Mouse (Mus musculus) heart, embryonic 11.5 days (tissue): ENCODE measurements around the gene Usb1. TPM values are rescaled to one million over a fixed set of nuclear protein-coding genes. Genes with fewer than 3 reads are reported as not detected.

Experiments
- ATAC-seq: fragments of 200-750 bp; cut with Nextera tagmentation; replicated peaks from 2 replicates; pipeline ENCODE4 v1.8.0; 2017; ENCODE audit warnings: moderate library complexity; ENCODE audit not compliant: insufficient number of reproducible peaks, low FRiP score, low TSS enrichment
- H3K27ac ChIP-seq: fragments of 300-500 bp; sonication (generic); 2 replicates; pipeline ENCODE4 v1.5.1; 2014; ENCODE audit warnings: mild to moderate bottlenecking, low read depth, low read length
- H3K27me3 ChIP-seq: fragments of 300-500 bp; sonication (generic); 2 replicates; pipeline ENCODE4 v1.6.1; 2014; ENCODE audit warnings: mild to moderate bottlenecking, low read length, mixed read lengths; ENCODE audit not compliant: control insufficient read depth, insufficient read depth
- H3K36me3 ChIP-seq: fragments of 300-500 bp; sonication (generic); 2 replicates; pipeline ENCODE4 v1.6.1; 2014; ENCODE audit warnings: mild to moderate bottlenecking, low read length, moderate library complexity, mixed read lengths; ENCODE audit not compliant: control insufficient read depth, insufficient read depth
- H3K4me1 ChIP-seq: fragments of 300-500 bp; sonication (generic); 2 replicates; pipeline ENCODE4 v1.6.1; 2014; ENCODE audit warnings: low read length; ENCODE audit not compliant: control insufficient read depth, insufficient read depth
- H3K4me2 ChIP-seq: fragments of 300-500 bp; sonication (generic); 2 replicates; pipeline ENCODE4 v1.6.1; 2014; ENCODE audit warnings: mild to moderate bottlenecking, moderate library complexity
- H3K4me3 ChIP-seq: fragments of 300-500 bp; sonication (generic); 2 replicates; pipeline ENCODE4 v1.5.1; 2014; ENCODE audit warnings: low read depth, low read length
- H3K9ac ChIP-seq: fragments of 300-500 bp; sonication (generic); 2 replicates; pipeline ENCODE4 v1.6.1; 2014; ENCODE audit warnings: mild to moderate bottlenecking, low read depth, low read length, moderate library complexity
- H3K9me3 ChIP-seq: fragments of 300-500 bp; sonication (generic); replicated peaks from 2 replicates; pipeline ENCODE4 v1.6.1; 2016; ENCODE audit warnings: low read length; ENCODE audit not compliant: control insufficient read depth
- WGBS: fragments of 180-500 bp; shearing (Covaris S2); extraction: QIAGEN DNeasy Blood & Tissue Kit; methylation state at CpG from one replicate; pipeline ENCODE4 v1.1.7; 2014; ENCODE audit not compliant: insufficient replicate concordance; 5-methylcytosine and 5-hydroxymethylcytosine counted together
- polyA plus RNA-seq: library from polyadenylated mRNA; unstranded; fragments of >200 nt; fragmentation: Nextera tagmentation; extraction: Ambion mirVana; gene quantifications from 2 replicates; pipeline ENCODE4 v1.2.1, GENCODE M21; 2014

Usb1 gene
- polyA plus RNA-seq, 1 experiment from 2014 or later = 26.3 TPM

DNA sequence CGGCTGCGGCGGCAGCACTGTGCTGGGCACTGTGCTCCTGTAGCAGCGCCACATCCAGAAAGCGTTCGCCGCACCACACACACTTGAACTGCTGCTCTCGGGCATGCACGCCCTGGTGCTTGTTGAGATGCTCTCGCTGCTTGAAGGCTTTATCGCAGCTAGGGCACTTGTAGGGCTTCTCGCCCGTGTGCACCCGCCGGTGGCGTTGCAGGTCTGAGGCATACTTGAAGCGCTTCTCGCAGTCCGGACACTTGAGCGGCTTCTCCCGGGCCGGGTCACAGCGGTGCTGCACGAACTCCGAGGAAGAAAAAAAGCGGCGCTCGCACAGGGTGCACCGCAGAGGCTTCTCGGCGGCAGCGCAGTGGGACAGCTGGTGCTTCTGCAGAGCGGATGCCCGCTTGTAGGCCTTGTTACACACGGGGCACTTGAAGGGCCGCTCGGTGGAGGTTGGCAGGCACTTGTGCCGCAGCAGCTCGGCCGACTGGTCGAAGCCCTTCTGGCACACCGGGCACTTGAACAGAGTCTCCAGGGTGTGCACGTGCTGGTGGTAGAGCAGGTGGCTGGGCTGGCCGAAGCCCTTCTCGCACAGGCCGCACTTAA lies 4.1 kb upstream of the Usb1 start:
- H3K9ac ChIP-seq = no peak overlapping the region
- H3K27ac ChIP-seq = no peak overlapping the region
- no peak overlapping the region for H3K4me3 ChIP-seq
- no peaks in the 10 kb centered on the region for H3K9me3 ChIP-seq
- 79% methylated on average over 46 of the region's 46 CpGs for WGBS
- peaks cover 28% of the 10 kb centered on the region for H3K4me1 ChIP-seq
- H3K4me2 ChIP-seq = no peak overlapping the region
- no peaks in the 10 kb centered on the region for H3K27me3 ChIP-seq
- peaks cover 40% of the 10 kb centered on the region for H3K36me3 ChIP-seq
- no peak for ATAC-seq

GRCm38 (mm10) chr8:95330367-95330766 lies 1.7 kb upstream of the Usb1 start:
- no peak overlapping the region for H3K27ac ChIP-seq
- WGBS = 43% methylated on average over 1 of the region's 1 CpGs

DNA sequence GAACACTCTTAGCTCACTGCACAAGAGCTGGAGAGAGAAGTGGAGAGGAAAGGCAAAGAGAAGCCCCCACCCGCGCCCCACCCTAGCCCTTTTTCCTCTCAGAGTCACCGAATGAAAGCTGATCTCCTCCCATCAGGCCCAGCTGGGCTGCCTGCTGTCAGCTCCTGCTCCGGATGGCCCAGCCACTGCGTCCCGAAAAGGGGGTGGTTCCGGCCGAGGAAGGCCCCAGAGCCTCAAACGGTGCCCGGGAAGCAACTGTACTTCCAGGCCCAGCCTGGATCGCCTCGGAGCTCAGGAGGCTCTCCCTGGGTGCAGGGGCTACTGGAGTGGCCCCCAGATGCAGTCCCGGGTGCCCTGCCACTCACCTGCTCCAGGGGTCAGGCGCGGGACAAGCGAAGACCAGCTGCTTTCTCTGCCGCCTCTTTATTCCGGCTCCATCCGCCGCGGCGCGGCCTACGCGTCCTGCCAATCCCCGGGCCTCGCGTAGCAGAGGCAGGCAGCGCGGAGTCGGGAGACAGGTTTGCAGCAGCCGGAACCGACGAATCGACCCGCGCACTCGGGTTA lies 846 bp upstream of the Usb1 start:
- Histone ChIP-seq H3K27me3 (no peaks in the 10 kb centered on the region), H3K36me3 (peaks cover 34% of the 10 kb centered on the region), H3K4me2 (peak overlapping the region; percentile 89), H3K9me3 (no peaks in the 10 kb centered on the region), H3K4me1 (peaks cover 11% of the 10 kb centered on the region), H3K4me3 (peak overlapping the region; percentile 85), H3K27ac (peak overlapping the region; percentile 99), H3K9ac (peak overlapping the region; percentile 92)
- under 1% methylated on average over 38 of the region's 38 CpGs for WGBS
- peak; percentile 21 for ATAC-seq

More at GRCm38 (mm10) chr8:95330367-95330766, 1.7 kb upstream of the Usb1 start:
- ATAC-seq = no peak
- Histone ChIP-seq H3K36me3 (peaks cover 34% of the 10 kb centered on the region), H3K4me3 (peak overlapping the region; percentile 85), H3K27me3 (no peaks in the 10 kb centered on the region), H3K4me2 (peak overlapping the region; percentile 89), H3K4me1 (peaks cover 17% of the 10 kb centered on the region), H3K9me3 (no peaks in the 10 kb centered on the region), H3K9ac (peak overlapping the region; percentile 92)

- Histone ChIP-seq H3K36me3 (peaks cover 22% of the 10 kb centered on the region), H3K27ac (peak overlapping the region; percentile 99), H3K27me3 (no peaks in the 10 kb centered on the region), H3K4me2 (peak overlapping the region; percentile 89), H3K4me3 (peak overlapping the region; percentile 85), H3K9me3 (no peaks in the 10 kb centered on the region), H3K4me1 (peaks cover 11% of the 10 kb centered on the region), H3K9ac (peak overlapping the region; percentile 92)
- WGBS = 25% methylated on average over 21 of the region's 21 CpGs
- peak; percentile 4; the same call in 1 of the 2 replicates for ATAC-seq
Observed at GRCm38 (mm10) chr8:95332437-95333199, 534 bp downstream of the Usb1 start.

GRCm38 (mm10) chr8:95335706-95336105 lies 3.6 kb downstream of the Usb1 start:
- peaks cover 6% of the 10 kb centered on the region for H3K36me3 ChIP-seq
- no peak for ATAC-seq
- 86% methylated on average over 1 of the region's 1 CpGs for WGBS
- H3K27me3 ChIP-seq = no peaks in the 10 kb centered on the region
- H3K4me1 ChIP-seq = peaks cover 1% of the 10 kb centered on the region
- no peak overlapping the region for H3K9ac ChIP-seq
- no peaks in the 10 kb centered on the region for H3K9me3 ChIP-seq
- H3K4me2 ChIP-seq = no peak overlapping the region
- no peak overlapping the region for H3K4me3 ChIP-seq
- H3K27ac ChIP-seq = no peak overlapping the region

DNA sequence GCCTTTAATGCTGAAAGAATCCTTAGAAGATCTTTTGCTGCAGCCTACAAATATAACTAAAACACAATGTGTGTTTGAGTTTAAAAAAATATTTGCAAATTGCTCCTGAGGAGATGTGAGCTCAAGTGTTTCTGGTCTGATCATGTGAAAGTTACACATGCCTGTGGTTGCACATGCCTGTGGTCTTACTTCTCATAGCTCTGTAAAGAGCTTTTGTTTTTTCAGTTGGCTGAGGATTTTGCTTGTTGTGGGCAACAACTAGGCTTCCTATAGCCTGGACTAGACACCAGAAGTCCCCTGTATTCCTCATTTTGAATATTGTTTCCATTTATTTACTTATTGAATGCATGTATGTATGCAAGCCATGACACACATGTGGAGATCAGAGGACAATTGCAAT lies 4.3 kb downstream of the Usb1 start:
- Histone ChIP-seq H3K9ac (no peak overlapping the region), H3K4me1 (no peaks in the 10 kb centered on the region), H3K9me3 (no peaks in the 10 kb centered on the region), H3K4me3 (no peak overlapping the region), H3K36me3 (peaks cover 6% of the 10 kb centered on the region), H3K27ac (no peak overlapping the region), H3K4me2 (no peak overlapping the region), H3K27me3 (no peaks in the 10 kb centered on the region)
- no peak for ATAC-seq

GRCm38 (mm10) chr8:95341721-95342120 lies 9.6 kb downstream of the Usb1 start:
- Histone ChIP-seq H3K4me1 (no peaks in the 10 kb centered on the region; the same call in 1 of the 2 replicates), H3K4me2 (no peak overlapping the region), H3K9me3 (no peaks in the 10 kb centered on the region), H3K9ac (no peak overlapping the region), H3K4me3 (no peak overlapping the region), H3K27ac (no peak overlapping the region), H3K36me3 (peaks cover 3% of the 10 kb centered on the region), H3K27me3 (no peaks in the 10 kb centered on the region)
- no peak for ATAC-seq
- 66% methylated on average over 5 of the region's 5 CpGs for WGBS

DNA sequence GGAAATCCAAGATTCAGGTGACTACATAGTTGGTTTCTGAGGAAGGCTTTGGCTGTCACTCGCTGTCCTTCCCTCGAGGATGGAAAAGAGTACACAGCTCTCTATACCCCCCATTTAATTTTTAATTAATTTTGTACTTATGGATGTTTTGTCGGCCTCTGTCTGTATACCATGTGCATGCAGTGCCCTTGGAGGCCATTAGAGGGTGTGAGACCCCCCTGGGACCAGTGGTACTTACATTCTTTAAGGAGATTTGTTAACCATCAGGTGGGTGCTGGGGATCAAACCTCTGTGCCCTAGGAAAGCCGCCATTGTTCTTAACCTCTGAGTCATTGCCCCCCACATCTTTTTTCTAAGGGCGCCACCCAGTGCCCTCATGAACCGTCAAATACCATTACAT lies 12.6 kb downstream of the Usb1 start:
- H3K4me3 ChIP-seq = no peak overlapping the region
- ATAC-seq = no peak
- no peaks in the 10 kb centered on the region; the same call in none of the 2 replicates for H3K36me3 ChIP-seq
- H3K27ac ChIP-seq = no peak overlapping the region
- no peaks in the 10 kb centered on the region; the same call in 1 of the 2 replicates for H3K27me3 ChIP-seq
- H3K9ac ChIP-seq = no peak overlapping the region
- WGBS = 73% methylated on average over 6 of the region's 6 CpGs
- H3K4me1 ChIP-seq = peaks cover 9% of the 10 kb centered on the region
- no peaks in the 10 kb centered on the region for H3K9me3 ChIP-seq
- H3K4me2 ChIP-seq = no peak overlapping the region
